Mouse (Mus musculus) thymus, postnatal 10 days (tissue): ENCODE data around the gene Hras.
A peak's percentile ranks its signal among the peaks of the same experiment; 100 is the strongest.

ENCODE experiments used
- DNase-seq, 2 experiments: peaks; one replicate each; pipeline ENCODE4 v3.0.0; 2021; ENCODE audit warnings: low spot score in 2 of 2

Hras gene

GRCm38 (mm10) chr7:141176173-141176572 lies 17.6 kb downstream of the Hras start:
- peak; percentile 73 to 89 for DNase-seq

- DNase-seq: no peak
These were observed 18.7 kb downstream of the Hras start for GRCm38 (mm10) chr7:141175068-141175467.

GRCm38 (mm10) chr7:141173323-141173850 lies 20.4 kb downstream of the Hras start:
- DNase-seq: no peak

GRCm38 (mm10) chr7:141172116-141173006 lies 21.4 kb downstream of the Hras start, which contains the start of gene Rnh1:
Gene Rnh1, minus strand, starts transcription at chr7:141172857.
- DNase-seq: peak; percentile 90

GRCm38 (mm10) chr7:141169866-141170265 lies 23.9 kb downstream of the Hras start:
- DNase-seq: no peak

- no peak for DNase-seq
These were observed 24.5 kb downstream of the Hras start for GRCm38 (mm10) chr7:141169300-141169699.

- DNase-seq: peak; percentile 7 to 34
These were observed 25.3 kb downstream of the Hras start for GRCm38 (mm10) chr7:141168518-141168953.

GRCm38 (mm10) chr7:141167901-141168517 lies 25.8 kb downstream of the Hras start:
- DNase-seq: no peak

- DNase-seq: no peak
These were observed 29.0 kb downstream of the Hras start for GRCm38 (mm10) chr7:141164850-141165249.

GRCm38 (mm10) chr7:141164397-141164796 lies 29.4 kb downstream of the Hras start:
- DNase-seq: no peak

- DNase-seq: no peak
These were observed 38.4 kb downstream of the Hras start for GRCm38 (mm10) chr7:141155362-141155761.

GRCm38 (mm10) chr7:141148639-141149038 lies 45.2 kb downstream of the Hras start:
- no peak for DNase-seq

- no peak for DNase-seq
These were observed 46.8 kb downstream of the Hras start for GRCm38 (mm10) chr7:141147044-141147443.

GRCm38 (mm10) chr7:141146043-141146595 lies 47.7 kb downstream of the Hras start:
- no peak for DNase-seq

- no peak for DNase-seq
These were observed 48.4 kb downstream of the Hras start for GRCm38 (mm10) chr7:141145403-141145802.

GRCm38 (mm10) chr7:141144650-141145049 lies 49.2 kb downstream of the Hras start:
- DNase-seq: no peak

- DNase-seq: no peak
These were observed 49.9 kb downstream of the Hras start for GRCm38 (mm10) chr7:141143861-141144260.

GRCm38 (mm10) chr7:141143112-141143511 lies 50.7 kb downstream of the Hras start:
- peak; percentile 36 to 74 for DNase-seq

- no peak for DNase-seq
These were observed 52.5 kb downstream of the Hras start for GRCm38 (mm10) chr7:141141326-141141725.
